Mouse (Mus musculus) left cerebral cortex, postnatal 10 days (tissue): ENCODE data around the gene Bcl11a. TPM values are rescaled to one million over a fixed set of nuclear protein-coding genes. Genes with fewer than 3 reads are reported as not detected.

Experiments used
- DNase-seq, 2 experiments: peaks; one replicate each; pipeline ENCODE4 v3.0.0; 2021 to 2022; ENCODE audit warnings: low spot score in 2 of 2, mixed read lengths in 1 of 2; ENCODE audit errors: extremely low spot score in 1 of 2
- intact Hi-C: fragments of 180-260 bp; cut with DNase I; formaldehyde crosslinking; loops from one replicate; pipeline ENCODE4 v1.15.1; 2025
- total RNA-seq, 2 experiments: library from RNA; stranded (reverse); gene quantifications; 2 replicates each; pipeline ENCODE4 v1.2.3; 2021

The Bcl11a gene
- total RNA-seq, 2 experiments from 2014 or later: 142 to 145 TPM

GRCm38 (mm10) chr11:24172585-24172984 is 94.7 kb downstream of the Bcl11a start:
- intact Hi-C loops: no loop called here
- DNase-seq: no peak

GRCm38 (mm10) chr11:24174161-24174792 is 96.4 kb downstream of the Bcl11a start:
- DNase-seq: no peak
- intact Hi-C loops: no loop called here

DNA sequence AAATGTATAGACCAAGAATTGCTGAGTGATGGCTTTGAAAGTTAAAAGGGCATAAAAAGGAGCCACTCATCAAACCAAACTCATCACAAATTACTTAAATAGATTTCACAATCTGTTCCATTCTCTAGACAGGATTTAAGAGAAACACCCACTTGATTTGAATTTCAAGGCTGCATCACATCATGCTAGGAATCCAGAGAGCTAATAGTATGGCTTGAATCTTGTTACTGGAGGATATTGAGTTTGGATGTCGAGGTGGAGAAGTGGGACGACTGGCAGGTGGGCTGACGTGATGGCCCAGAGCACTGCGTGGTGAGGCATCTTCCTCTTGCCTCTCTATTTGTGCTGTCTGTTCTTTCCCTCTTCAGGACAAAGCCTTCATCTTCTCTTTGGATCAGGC is 99.6 kb downstream of the Bcl11a start:
- no peak for DNase-seq
- intact Hi-C loops: no loop called here

GRCm38 (mm10) chr11:24178823-24179476 is 101.1 kb downstream of the Bcl11a start:
- intact Hi-C loops: no loop called here
- no peak for DNase-seq

GRCm38 (mm10) chr11:24180040-24180439 is 102.2 kb downstream of the Bcl11a start:
- intact Hi-C loops: no loop called here
- DNase-seq: no peak

DNA sequence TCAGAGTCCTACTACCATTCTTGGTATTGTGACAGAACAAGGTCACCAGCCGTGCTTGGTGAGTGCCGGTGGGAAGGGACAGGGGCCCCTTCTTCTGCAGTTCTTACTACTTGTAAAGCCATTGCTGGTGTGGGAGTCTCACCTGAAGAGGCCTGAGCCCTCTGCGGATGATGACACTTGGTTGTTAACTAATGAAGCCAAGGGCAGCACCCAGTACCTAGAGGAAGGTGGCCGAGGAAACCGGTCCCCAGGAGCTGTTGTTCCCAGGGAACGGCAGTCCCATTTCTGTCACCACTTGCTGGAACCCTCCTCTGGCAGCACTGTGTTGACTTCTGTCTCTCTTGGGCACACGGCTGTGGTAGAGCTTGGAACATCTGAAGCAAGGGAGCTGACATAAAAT is 105.6 kb downstream of the Bcl11a start:
- intact Hi-C loops: no loop called here
- DNase-seq: no peak

- intact Hi-C loops: no loop called here
- DNase-seq: no peak
These were observed 107.1 kb downstream of the Bcl11a start for GRCm38 (mm10) chr11:24184932-24185331.

DNA sequence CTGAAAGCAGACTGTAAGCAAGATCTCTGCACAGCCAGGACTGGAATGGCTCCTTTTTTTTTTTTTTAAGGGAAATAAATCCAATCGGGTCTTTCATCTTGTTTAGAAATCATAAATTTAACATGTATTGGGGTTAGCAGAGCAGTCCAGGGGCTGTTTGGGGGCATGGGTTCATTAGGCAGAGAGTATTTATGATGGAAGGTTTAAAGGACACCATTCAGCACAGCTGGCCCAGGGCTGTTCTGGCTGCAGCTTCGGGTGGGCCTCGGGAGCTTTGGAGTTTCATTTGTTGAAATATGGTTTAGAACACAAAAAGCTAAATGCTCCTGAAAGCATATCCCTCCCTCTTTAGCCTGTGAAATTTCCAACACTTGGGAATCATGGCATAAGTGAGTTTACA is 112.6 kb downstream of the Bcl11a start:
- intact Hi-C loops: no loop called here
- DNase-seq: no peak

DNA sequence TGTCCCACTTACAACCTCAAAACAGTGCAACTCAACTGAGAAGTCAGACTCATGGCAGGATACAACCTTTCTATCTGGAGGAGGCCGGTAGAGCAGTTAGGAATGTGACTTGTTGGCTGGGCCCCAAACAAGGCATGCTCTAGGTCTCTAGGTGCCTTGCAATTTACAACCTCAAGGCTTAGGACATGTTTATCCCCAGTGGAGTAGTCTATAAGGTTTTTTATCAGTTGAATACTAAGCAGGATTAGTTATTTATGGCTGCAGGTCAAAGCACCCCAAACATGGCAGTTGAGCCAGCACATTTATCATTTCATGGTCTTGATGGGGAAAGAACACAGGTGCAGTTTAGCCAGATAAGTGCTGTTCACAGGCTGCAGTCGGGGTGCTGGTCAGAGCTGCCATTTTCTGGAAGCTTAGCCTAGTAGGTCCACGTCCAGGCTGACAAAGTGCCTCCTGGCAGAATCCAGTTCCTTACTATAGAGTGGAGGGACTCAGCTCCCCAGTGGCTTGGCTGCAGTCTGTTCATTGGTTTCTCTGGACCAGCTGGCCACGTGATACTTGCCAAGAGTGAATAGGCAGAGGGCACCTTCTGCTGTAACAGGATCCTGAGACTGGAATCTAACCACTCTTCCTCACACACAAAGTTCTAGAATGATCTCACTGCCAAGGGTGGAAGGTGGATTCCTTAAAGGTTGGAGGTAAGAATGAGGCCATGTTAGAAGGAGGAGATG is 118.8 kb downstream of the Bcl11a start:
- intact Hi-C loops: no loop called here
- no peak for DNase-seq

GRCm38 (mm10) chr11:24197424-24197823 is 119.6 kb downstream of the Bcl11a start:
- intact Hi-C loops: no loop called here
- DNase-seq: no peak

DNA sequence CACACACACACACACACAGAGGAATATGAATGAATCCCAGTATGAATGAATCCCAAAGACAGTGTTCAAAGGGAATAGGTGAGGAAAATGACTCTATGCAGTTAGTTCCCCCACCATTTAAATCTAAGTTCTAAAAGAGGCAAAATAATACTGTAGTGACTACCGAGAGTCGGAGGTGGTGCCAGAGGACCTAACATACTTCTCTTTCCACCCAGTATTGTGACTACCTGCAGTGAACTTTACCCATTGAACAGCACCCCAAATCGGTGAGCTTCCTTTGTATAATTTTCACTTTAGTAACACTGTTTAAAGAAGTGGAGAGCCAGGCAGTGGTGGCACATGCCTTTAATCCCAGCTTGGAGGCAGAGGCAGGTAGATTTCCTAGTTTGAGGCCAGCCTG is 121.7 kb downstream of the Bcl11a start:
- intact Hi-C loops: no loop called here
- no peak for DNase-seq

DNA sequence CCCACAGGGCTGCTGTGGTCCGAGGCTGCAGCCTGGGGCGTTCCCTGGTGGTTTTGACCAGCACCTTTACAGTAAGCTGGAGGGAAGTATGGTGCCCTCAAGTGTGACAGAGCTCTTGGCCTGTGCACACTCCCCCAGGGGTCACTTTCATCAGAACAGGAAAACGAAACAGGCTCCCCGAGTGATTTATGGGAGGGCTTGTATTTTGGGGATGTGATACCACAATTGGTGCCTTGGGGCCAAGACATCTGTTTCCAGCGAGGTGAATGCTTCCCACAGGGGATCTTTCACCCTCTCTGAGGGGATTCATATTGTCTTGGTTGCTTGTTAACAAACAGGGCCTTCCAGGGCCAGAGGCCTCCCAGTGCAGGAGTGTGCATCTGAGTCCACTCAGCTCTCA is 122.5 kb downstream of the Bcl11a start:
- intact Hi-C loops: no loop called here

DNA sequence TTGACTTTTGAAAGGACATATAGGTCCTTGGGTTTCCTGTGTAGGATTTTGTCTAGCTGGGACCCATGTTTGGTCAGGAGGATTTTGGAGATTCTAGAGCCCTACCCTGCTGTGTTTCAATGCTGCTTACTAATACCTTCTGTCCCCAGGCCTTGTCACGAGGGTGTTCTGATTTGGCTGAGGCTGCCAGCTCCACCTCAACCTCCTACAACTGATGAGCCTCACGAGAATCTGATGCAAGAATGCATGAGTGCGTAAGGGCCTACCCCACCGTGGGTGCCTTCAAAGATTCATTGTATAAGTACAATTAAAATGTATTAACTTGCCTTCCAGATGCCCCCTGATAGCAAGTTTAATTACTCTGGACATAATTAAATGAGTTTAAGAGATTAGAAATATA is 123.4 kb downstream of the Bcl11a start:
- no peak for DNase-seq
- intact Hi-C loops: no loop called here

More for the DNA sequence above, 122.5 kb downstream of the Bcl11a start:
- DNase-seq: no peak

DNA sequence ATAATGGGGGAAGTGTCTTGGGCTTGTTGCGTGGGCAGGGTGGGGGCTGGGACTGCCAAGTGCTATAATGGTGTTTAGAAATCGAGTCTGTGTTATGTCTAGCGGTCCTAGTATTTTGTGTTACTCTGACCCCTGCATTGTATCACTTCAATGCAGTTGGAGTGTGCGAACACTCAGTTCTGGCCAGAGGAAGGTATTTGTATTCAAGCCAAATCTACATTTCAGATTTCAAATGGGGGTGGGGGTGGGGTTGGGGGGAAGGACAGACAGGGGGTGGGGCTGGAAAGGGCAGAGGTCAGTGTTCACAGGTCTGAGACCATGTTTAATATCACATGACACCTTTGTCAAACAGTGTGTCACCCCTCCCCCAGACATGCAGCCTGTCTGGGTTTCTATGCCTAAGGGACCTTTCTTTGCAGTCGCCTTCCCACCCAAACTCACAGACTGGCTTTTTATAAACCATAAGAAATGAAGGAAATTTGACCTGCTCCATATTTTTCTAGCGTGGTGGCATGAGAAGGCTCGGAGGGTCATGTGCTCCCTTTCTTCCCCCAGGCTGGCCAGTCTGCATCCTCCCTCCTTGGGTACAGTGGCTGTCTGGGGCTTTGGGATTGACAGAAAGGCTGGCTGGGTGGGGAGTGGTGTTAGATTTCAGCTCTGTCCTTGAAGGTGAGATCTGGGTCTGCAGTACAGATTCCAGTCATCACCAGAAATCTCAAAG is 124.9 kb downstream of the Bcl11a start:
- intact Hi-C loops: no loop called here
- DNase-seq: no peak

DNA sequence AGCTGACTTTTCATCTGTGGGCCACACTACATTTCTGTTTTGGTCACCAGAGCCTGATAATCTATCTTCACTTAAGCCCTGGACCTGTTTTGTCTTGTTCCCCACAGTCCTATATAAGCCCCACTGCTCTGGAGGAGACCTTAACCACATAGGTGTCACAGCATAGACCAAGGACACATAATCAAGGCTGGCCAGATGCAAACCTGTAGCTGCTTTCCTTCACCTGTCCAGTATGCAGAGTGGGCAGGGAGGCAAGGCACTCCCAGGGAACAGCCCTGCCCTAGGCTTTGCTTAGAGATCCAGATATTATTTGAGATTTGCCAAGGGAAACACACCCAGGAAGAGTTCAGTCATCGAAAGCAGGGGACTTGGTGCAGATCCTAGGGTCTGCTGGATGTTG is 125.6 kb downstream of the Bcl11a start:
- no peak for DNase-seq
- intact Hi-C loops: no loop called here

DNA sequence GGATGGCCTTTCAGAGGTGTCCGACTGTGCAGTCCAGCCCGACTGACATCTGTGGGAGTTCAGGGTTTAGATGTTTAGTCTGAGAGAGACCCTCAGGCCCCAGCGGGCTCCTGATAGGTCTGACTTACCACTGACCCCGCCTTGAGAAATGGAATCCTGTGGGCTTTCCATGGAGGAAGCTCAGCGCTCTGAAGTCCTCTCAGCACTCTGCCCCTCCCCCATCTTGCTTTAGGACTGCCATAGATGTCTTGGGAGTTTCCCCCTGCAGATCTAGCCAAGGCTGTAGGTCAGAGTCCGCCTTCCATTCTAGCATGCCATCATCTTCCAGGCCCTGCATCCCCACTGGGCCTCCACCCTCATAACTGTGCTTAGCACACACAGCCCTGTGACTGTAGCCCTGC is 131.1 kb downstream of the Bcl11a start:
- intact Hi-C loops: no loop called here
- DNase-seq: no peak

DNA sequence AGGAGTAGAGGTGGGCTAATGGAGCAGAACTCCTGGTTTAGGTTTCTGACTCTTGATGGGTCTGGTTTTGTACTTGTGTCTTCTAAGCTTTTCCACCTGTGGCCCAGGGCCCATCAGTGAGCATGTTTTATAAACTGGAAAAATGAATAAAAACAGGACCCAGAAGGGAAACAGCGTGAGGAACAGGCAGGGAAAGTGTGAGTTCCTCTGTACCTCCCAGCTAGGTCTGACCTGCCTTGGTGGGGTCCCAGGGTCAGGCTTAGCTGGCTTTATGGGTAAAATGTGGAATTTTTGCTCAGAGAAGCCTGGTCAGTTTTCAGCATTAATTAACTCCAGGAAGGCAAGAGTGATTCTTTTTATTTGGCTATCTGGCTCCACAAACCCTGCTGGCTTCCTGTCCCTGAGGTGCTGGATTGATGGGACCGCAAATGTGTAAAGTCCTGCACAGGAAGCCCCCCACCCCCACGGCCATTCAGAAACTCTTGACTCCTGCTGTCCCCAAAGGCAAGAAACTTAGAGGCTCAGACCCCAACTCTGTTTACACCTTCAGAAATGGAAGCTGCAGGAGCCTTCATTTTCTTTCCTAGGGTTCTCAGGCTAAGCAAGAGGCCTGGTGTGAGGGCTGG is 136.8 kb downstream of the Bcl11a start:
- DNase-seq: no peak
- intact Hi-C loops: no loop called here

GRCm38 (mm10) chr11:24217741-24218333 is 140.0 kb downstream of the Bcl11a start:
- DNase-seq: no peak
- intact Hi-C loops: no loop called here
